Mouse (Mus musculus): ENCODE results near the gene Auts2.
"Not testable (repeated sequence)": the region's sequence is repeated elsewhere in the genome, so short reads cannot be mapped to it uniquely, and the experiment has no call there.

Auts2 gene

GRCm38 (mm10) chr5:132543118-132544071 lies at the start of gene Auts2:
Gene Auts2 (minus strand): TSS chr5:132543344.
- in situ Hi-C loops (cut with MboI; ENCODE audit: unreplicated experiment in 2 of 2) = no loop called here

DNA sequence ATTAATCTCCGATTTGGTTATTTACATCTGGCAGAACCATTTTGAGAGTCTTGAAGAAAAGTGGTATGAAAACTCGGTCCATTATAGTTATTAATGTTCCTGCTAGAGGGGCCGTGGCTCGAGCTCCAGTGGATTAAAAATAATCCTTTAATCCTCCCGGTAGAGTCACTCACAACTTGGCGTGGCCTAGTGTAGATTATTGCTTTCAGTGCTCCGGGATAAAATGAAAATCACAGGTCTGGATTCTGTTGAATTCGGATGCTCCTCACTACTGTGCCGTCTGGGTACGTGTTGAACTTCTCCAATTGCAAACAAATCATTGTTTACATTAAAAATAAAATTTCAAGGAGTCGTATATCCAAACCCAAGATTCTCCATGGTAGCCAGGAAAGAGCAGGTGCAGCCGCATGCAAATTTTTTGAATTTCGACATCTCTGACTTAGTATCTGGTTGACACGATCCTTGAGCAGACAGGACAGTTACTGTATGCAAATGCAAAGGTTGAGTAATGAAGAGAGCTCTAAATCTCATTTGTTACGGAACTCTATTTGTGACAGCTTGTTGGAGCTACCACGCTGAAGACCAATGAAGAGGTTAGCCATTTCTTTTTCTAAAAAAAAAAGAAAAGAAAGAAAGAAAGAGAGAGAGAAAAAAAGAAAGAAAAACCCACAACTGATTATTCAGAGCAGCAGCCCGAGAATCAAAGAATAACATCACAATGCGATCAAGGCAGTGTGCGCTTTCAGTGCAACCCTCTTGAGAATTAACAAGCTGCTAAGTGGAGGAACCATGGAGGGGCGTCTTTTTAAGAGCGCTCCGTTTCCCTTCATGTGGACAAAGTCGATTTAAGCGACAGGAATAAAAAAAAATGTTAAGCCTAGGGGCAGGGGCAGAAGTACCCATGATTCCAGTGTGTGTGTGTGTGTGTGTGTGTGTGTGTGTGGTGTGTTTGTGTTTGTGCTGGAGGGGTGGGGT lies 48.9 kb upstream of the Auts2 start:
- in situ Hi-C loops (cut with MboI; ENCODE audit: unreplicated experiment in 2 of 2) = no loop called here

- in situ Hi-C loops (cut with MboI; ENCODE audit: unreplicated experiment in 2 of 2) = no loop called here
These were observed 36.6 kb upstream of the Auts2 start for GRCm38 (mm10) chr5:132579774-132580173.

DNA sequence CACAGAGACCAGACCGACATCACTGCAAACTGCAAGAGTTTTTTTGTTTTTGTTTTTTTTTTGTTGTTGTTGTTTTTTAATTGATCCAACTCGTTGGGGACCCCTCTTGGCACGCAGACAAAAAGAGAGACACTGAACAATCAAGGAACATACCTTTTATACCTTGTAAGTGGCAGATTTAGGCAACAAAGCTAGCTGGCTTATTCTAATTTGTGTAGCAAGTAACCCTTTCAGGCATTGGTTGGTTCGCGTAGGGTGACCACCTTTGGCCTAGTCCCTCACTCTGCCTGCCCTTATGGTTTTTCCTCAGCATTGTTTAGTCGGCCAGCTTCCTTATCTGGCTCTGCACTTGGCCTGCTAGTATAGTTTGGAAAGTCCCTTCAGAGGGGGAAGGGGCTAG lies 17.6 kb upstream of the Auts2 start:
- in situ Hi-C loops (cut with MboI; ENCODE audit: unreplicated experiment in 2 of 2) = not testable (repeated sequence)

DNA sequence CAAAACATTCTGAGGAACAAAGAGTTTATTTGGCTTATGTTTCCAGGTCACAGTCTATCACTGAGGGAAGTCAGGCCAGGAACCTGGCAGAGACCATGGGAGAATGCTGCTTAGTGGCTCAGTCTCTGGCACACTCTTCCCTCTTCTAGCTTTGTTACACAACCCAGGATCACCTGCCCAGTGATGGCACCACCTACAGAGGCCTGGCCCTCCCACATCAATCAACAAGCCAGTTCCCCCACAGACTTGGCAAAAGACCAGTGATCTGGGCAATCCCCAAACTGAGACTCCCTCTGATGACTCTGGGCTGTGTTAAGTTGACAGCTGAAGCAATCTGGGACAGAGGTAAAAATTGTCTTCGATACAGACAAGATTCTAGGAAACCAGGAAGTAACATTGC lies 2.6 kb upstream of the Auts2 start:
- in situ Hi-C loops (cut with MboI; ENCODE audit: unreplicated experiment in 2 of 2) = no loop called here

DNA sequence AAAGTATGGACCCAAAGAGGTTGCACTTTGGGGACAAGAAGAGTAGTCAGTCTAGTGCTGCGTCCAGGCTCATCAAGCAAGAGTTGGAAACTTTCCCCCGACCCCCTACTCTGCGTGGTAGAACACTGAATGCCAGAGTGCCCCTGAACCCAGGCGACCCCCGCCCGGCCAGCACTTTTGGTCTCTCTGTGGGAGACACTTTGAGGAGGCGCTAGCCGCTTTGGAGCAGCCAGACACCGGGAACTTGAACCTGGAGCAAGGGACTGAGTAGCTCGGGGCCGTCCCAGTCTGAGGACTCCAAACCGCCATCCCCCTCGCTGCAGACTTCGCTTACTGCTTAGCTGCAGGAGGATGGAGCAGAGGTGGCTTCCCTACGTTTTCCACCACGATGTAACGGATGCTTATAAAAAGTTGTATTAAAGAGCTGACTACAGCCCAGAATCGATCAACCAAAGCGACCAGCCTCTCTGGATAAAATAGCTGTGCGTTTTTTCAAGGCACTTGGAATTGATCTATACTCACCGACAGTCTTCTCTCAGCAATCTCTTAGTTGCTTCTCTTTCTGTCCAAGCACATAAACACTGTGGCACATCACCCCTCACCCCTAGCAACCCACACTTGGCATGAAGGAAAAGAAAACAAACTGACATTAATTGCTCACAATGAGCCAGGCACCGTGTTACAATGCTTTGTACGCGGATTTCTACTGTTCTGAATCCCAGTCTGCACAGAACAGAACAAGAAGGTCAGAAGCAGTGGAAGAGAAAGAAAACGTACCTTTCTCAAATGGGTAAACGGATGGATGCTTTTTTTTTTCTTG lies 1.2 kb upstream of the Auts2 start:
- in situ Hi-C loops (cut with MboI; ENCODE audit: unreplicated experiment in 2 of 2) = no loop called here

DNA sequence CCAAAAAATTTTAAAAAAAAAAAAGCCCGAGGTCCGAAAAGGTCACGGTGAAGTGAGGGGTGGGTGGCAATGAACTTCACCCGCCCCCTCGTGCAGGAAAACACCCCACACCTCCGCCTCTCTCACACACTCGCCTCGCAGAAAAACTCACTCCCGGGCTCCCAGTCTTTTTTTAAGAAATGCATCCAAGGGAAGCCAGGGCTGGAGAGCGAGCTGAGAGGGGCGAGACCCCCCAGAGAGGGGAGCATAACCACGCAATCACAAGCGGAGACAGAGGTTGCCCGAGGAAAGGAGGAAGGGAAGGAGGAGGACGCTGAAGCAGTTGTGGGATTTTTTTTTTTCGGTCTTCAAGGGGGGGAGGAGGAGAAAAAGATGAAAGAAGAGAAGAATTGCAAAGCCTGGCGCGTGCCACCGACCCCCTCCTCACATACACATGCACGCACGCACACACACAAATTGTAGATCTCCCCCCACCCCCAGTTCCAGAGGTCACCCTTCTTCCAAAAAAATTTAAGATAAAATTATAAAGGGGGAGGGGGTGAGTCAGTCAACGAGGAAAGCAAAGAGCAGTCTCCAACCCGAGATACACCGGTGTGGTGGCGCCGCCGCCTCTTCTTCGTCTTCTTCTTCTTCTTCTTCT lies 643 bp downstream of the Auts2 start:
- in situ Hi-C loops (cut with MboI; ENCODE audit: unreplicated experiment in 2 of 2) = no loop called here

GRCm38 (mm10) chr5:132541951-132542350 lies 1.2 kb downstream of the Auts2 start:
- in situ Hi-C loops (cut with MboI; ENCODE audit: unreplicated experiment in 2 of 2) = no loop called here

DNA sequence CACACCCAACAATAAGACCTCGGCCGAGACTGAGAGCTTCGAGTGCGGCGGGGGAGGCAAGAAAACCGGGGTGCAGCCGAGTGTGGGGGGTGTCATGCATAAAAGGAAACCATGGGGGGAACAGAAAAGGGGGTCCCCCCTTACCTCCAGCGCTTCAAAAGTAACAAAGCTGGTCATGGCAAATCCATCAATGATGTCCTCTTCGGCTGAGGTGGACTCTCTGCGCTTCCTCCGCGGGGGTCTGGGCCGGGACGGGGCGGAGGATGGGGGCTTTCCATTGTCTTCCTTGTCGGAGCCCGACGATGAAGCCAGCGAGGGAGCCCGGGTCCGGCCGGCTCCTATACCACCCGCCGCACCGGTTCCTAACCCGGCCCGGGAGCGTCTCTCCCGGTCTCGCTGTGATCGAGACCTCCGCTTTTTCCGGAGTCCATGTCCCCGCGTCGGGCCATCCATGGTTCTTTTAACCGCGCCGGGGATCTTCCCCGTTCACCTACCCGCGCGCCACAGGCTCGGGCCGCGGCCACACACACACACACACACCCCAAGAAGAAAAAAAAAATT lies 1.7 kb downstream of the Auts2 start:
- in situ Hi-C loops (cut with MboI; ENCODE audit: unreplicated experiment in 2 of 2) = no loop called here

GRCm38 (mm10) chr5:132540841-132541311 lies 2.3 kb downstream of the Auts2 start:
- in situ Hi-C loops (cut with MboI; ENCODE audit: unreplicated experiment in 2 of 2) = no loop called here

- in situ Hi-C loops (cut with MboI; ENCODE audit: unreplicated experiment in 2 of 2) = no loop called here
These were observed 5.7 kb downstream of the Auts2 start for GRCm38 (mm10) chr5:132537475-132537874.

DNA sequence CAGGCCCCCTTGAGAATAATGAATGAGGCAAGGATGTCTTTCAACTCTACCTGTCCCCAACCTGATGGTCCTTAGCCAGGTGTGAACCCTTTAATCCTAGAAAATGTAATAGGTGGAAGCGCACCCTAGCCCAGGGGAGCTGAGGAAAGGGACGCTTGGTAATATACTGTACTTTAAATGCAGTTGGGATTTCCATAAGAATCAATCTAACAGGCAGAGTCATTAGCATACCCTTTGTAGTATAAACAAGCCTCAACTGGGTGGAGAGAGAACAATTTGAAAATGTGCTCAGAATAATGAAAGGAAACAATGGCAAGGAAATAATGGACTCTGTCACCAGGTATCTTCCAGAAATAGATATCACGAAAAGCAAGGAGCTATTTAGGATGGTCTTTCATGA lies 16.7 kb downstream of the Auts2 start:
- in situ Hi-C loops (cut with MboI; ENCODE audit: unreplicated experiment in 2 of 2) = no loop called here

- in situ Hi-C loops (cut with MboI; ENCODE audit: unreplicated experiment in 2 of 2) = no loop called here
These were observed 21.7 kb downstream of the Auts2 start for GRCm38 (mm10) chr5:132521358-132521873.

- in situ Hi-C loops (cut with MboI; ENCODE audit: unreplicated experiment in 2 of 2) = no loop called here
These were observed 25.3 kb downstream of the Auts2 start for GRCm38 (mm10) chr5:132517879-132518278.

DNA sequence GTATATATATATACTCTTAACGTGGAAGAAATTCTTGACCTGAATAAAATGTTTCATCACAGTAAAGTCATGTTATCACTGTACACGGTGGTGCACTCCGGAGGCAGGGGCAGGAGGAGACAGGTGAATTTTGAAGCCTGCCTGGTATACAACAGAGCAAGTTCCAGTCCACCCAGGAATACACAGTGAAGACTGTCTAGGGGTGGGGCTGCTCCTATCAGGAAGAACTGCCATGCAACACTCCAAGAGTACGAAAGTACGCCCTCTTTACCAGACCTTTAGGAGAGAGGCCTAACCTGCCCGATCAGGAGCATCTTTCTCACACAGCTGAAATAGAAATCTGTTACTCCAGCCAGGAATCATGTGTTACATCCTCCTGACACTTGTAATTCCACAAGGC lies 28.6 kb downstream of the Auts2 start:
- in situ Hi-C loops (cut with MboI; ENCODE audit: unreplicated experiment in 2 of 2) = no loop called here

- in situ Hi-C loops (cut with MboI; ENCODE audit: unreplicated experiment in 2 of 2) = no loop called here
These were observed 29.9 kb downstream of the Auts2 start for GRCm38 (mm10) chr5:132513206-132513605.

GRCm38 (mm10) chr5:132509464-132509885 lies 33.7 kb downstream of the Auts2 start:
- in situ Hi-C loops (cut with MboI; ENCODE audit: unreplicated experiment in 2 of 2) = no loop called here

DNA sequence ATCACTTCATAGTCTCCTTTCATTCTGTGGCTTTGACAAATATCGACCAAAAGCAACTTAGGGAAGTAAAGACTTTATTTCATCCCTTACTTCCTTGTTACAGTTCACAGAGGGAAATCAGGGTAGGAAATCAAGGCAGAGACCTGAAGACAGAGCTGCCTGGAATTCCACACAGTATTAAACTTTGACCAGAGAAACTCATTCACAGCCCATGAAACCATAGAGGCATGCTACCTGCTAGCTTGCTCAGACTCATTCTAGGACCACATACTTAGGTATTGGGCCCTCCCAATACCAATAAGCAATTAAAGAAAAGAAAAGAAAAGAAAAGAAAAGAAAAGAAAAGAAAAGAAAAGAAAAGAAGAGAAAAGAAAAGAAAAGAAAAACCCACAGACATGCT lies 38.3 kb downstream of the Auts2 start:
- in situ Hi-C loops (cut with MboI; ENCODE audit: unreplicated experiment in 2 of 2) = no loop called here

- in situ Hi-C loops (cut with MboI; ENCODE audit: unreplicated experiment in 2 of 2) = no loop called here
These were observed 39.7 kb downstream of the Auts2 start for GRCm38 (mm10) chr5:132503431-132503830.

Data from v-Abl transformed pro-B cells (cell line).